Mouse (Mus musculus) liver, embryonic 11.5 days (tissue): ENCODE measurements around the gene Senp7. TPM values are rescaled to one million over a fixed set of nuclear protein-coding genes. Genes with fewer than 3 reads are reported as not detected.
A peak's percentile ranks its signal among the peaks of the same experiment; 100 is the strongest.

Source experiments
- ATAC-seq: fragments of 200-750 bp; cut with Nextera tagmentation; replicated peaks from 2 replicates; pipeline ENCODE4 v1.8.0; 2017; ENCODE audit warnings: moderate number of reproducible peaks, mild to moderate bottlenecking, moderate TSS enrichment, moderate library complexity; ENCODE audit not compliant: low FRiP score
- DNase-seq: peaks from one replicate; pipeline ENCODE4 v3.0.0-alpha.2; 2017; ENCODE audit warnings: low spot score
- H3K27ac ChIP-seq: fragments of 300-500 bp; sonication (generic); 2 replicates; pipeline ENCODE4 v1.5.1; 2014; ENCODE audit warnings: mild to moderate bottlenecking, low read depth, low read length, control low read depth
- H3K27me3 ChIP-seq: fragments of 300-500 bp; sonication (generic); replicated peaks from 2 replicates; pipeline ENCODE4 v1.6.1; 2014; ENCODE audit warnings: low read length, mixed read lengths; ENCODE audit not compliant: control insufficient read depth, insufficient read depth
- H3K36me3 ChIP-seq: fragments of 300-500 bp; sonication (generic); 2 replicates; pipeline ENCODE4 v1.6.1; 2014; ENCODE audit warnings: mild to moderate bottlenecking, low read length, moderate library complexity, mixed read lengths; ENCODE audit not compliant: control insufficient read depth, insufficient read depth
- H3K4me1 ChIP-seq: fragments of 300-500 bp; sonication (generic); replicated peaks from 2 replicates; pipeline ENCODE4 v1.6.1; 2014; ENCODE audit warnings: low read length, mixed read lengths; ENCODE audit not compliant: control insufficient read depth, insufficient read depth
- H3K4me2 ChIP-seq: fragments of 300-500 bp; sonication (generic); 2 replicates; pipeline ENCODE4 v1.6.1; 2014; ENCODE audit warnings: mild to moderate bottlenecking, control low read depth, moderate library complexity
- H3K4me3 ChIP-seq: fragments of 300-500 bp; sonication (generic); 2 replicates; pipeline ENCODE4 v1.5.1; 2014; ENCODE audit warnings: low read depth, low read length, control low read depth
- H3K9ac ChIP-seq: fragments of 300-500 bp; sonication (generic); 2 replicates; pipeline ENCODE4 v1.6.1; 2014; ENCODE audit warnings: low read depth, low read length, control low read depth
- H3K9me3 ChIP-seq: fragments of 300-500 bp; sonication (generic); 2 replicates; pipeline ENCODE4 v1.6.1; 2016; ENCODE audit warnings: low read length, inconsistent platforms, mixed read lengths; ENCODE audit not compliant: control insufficient read depth
- WGBS: fragments of 180-500 bp; shearing (Covaris S2); extraction: QIAGEN DNeasy Blood & Tissue Kit; methylation state at CpG from one replicate; pipeline ENCODE4 v1.1.7; 2014; 5-methylcytosine and 5-hydroxymethylcytosine counted together
- polyA plus RNA-seq: library from polyadenylated mRNA; unstranded; fragments of >200 nt; fragmentation: Nextera tagmentation; extraction: Ambion mirVana; gene quantifications from 2 replicates; pipeline ENCODE4 v1.2.1, GENCODE M21; 2014

Gene Senp7
- polyA plus RNA-seq, 1 experiment from 2014 or later, result 24.1 TPM

- ATAC-seq, result peak; percentile 98
- no peaks in the 10 kb centered on the region for H3K27me3 ChIP-seq
- DNase-seq, result peak; percentile 96
- H3K9ac ChIP-seq, result peak within 1 kb of the TSS; percentile 96
- peaks cover 20% of the 10 kb centered on the region for H3K4me1 ChIP-seq
- peak within 1 kb of the TSS; percentile 68 for H3K4me3 ChIP-seq
- under 1% methylated on average over 39 of the region's 39 CpGs for WGBS
- H3K27ac ChIP-seq, result peak within 1 kb of the TSS; percentile 82
- H3K9me3 ChIP-seq, result no peaks in the 10 kb centered on the region
- H3K36me3 ChIP-seq, result peaks cover 22% of the 10 kb centered on the region
- H3K4me2 ChIP-seq, result peak within 1 kb of the TSS; percentile 67
Observed at GRCm38 (mm10) chr16:56029661-56030082, 18.5 kb upstream of the Senp7 start, which contains the start of gene Pcnp. Pcnp (minus strand) TSS chr16:56029739.

GRCm38 (mm10) chr16:56034566-56034965 lies 13.6 kb upstream of the Senp7 start:
- Histone ChIP-seq H3K27me3 (no peaks in the 10 kb centered on the region), H3K4me1 (peaks cover 18% of the 10 kb centered on the region), H3K4me3 (no peak overlapping the region), H3K9me3 (no peaks in the 10 kb centered on the region), H3K36me3 (peaks cover 14% of the 10 kb centered on the region; the same call in 1 of the 2 replicates), H3K9ac (no peak overlapping the region), H3K27ac (no peak overlapping the region), H3K4me2 (no peak overlapping the region)
- ATAC-seq (no peak), DNase-seq (no peak)
- 92% methylated on average over 6 of the region's 6 CpGs for WGBS

GRCm38 (mm10) chr16:56036501-56036900 lies 11.6 kb upstream of the Senp7 start:
- ATAC-seq, result no peak
- Histone ChIP-seq H3K4me1 (peaks cover 8% of the 10 kb centered on the region), H3K9me3 (no peaks in the 10 kb centered on the region), H3K36me3 (peaks cover 14% of the 10 kb centered on the region; the same call in 1 of the 2 replicates), H3K27ac (no peak overlapping the region), H3K9ac (peak overlapping the region; percentile 94), H3K4me3 (peak overlapping the region; percentile 96), H3K4me2 (peak overlapping the region; percentile 92), H3K27me3 (no peaks in the 10 kb centered on the region)
- DNase-seq, result no peak
- 38% methylated on average over 6 of the region's 6 CpGs for WGBS

- Histone ChIP-seq H3K4me3 (peak within 1 kb of the TSS; percentile 96), H3K27me3 (no peaks in the 10 kb centered on the region), H3K4me1 (peaks cover 7% of the 10 kb centered on the region; the same call in 1 of the 2 replicates), H3K9ac (peak within 1 kb of the TSS; percentile 94), H3K9me3 (no peaks in the 10 kb centered on the region), H3K4me2 (peak within 1 kb of the TSS; percentile 92), H3K27ac (peak within 1 kb of the TSS; percentile 93), H3K36me3 (peaks cover 14% of the 10 kb centered on the region; the same call in 1 of the 2 replicates)
- under 1% methylated on average over 63 of the region's 63 CpGs for WGBS
- DNase-seq (peak; percentile 97), ATAC-seq (peak; percentile 99)
Observed at GRCm38 (mm10) chr16:56037138-56038010, 10.8 kb upstream of the Senp7 start, which contains the start of gene Trmt10c. Trmt10c (minus strand) TSS chr16:56037819.

- Histone ChIP-seq H3K27me3 (no peaks in the 10 kb centered on the region), H3K4me1 (peaks cover 7% of the 10 kb centered on the region; the same call in 1 of the 2 replicates), H3K9me3 (no peaks in the 10 kb centered on the region), H3K4me2 (peak overlapping the region; percentile 77), H3K27ac (peak overlapping the region; percentile 93), H3K4me3 (peak overlapping the region; percentile 96), H3K36me3 (peaks cover 7% of the 10 kb centered on the region; the same call in 1 of the 2 replicates), H3K9ac (peak overlapping the region; percentile 94)
- WGBS, result 28% methylated on average over 8 of the region's 8 CpGs
- ATAC-seq (no peak), DNase-seq (no peak)
Observed at GRCm38 (mm10) chr16:56038090-56038489, 10.0 kb upstream of the Senp7 start.

- no peak overlapping the region for H3K27ac ChIP-seq
- DNase-seq (no peak), ATAC-seq (no peak)
- H3K4me1 ChIP-seq, result no peaks in the 10 kb centered on the region
- no peaks in the 10 kb centered on the region for H3K27me3 ChIP-seq
- no peak overlapping the region for H3K4me3 ChIP-seq
- WGBS, result 83% methylated on average over 3 of the region's 3 CpGs
- H3K4me2 ChIP-seq, result no peak overlapping the region
- no peaks in the 10 kb centered on the region for H3K9me3 ChIP-seq
- H3K9ac ChIP-seq, result no peak overlapping the region
- no peaks in the 10 kb centered on the region for H3K36me3 ChIP-seq
Observed at GRCm38 (mm10) chr16:56055911-56056310, 7.8 kb downstream of the Senp7 start.

- no peak for DNase-seq
- Histone ChIP-seq H3K36me3 (no peaks in the 10 kb centered on the region), H3K4me1 (no peaks in the 10 kb centered on the region), H3K9me3 (no peaks in the 10 kb centered on the region), H3K4me2 (no peak overlapping the region), H3K4me3 (no peak overlapping the region), H3K27ac (no peak overlapping the region), H3K27me3 (no peaks in the 10 kb centered on the region), H3K9ac (no peak overlapping the region)
- ATAC-seq, result no peak
- WGBS, result 82% methylated on average over 7 of the region's 7 CpGs
Observed at GRCm38 (mm10) chr16:56056944-56057590, 8.9 kb downstream of the Senp7 start.

- 75% methylated on average over 10 of the region's 10 CpGs for WGBS
- DNase-seq (no peak), ATAC-seq (no peak)
- Histone ChIP-seq H3K27ac (no peak overlapping the region), H3K9me3 (no peaks in the 10 kb centered on the region), H3K9ac (no peak overlapping the region), H3K4me3 (no peak overlapping the region), H3K36me3 (no peaks in the 10 kb centered on the region), H3K4me1 (no peaks in the 10 kb centered on the region), H3K4me2 (no peak overlapping the region), H3K27me3 (no peaks in the 10 kb centered on the region)
Observed at GRCm38 (mm10) chr16:56058151-56058550, 10.0 kb downstream of the Senp7 start.
